Mouse (Mus musculus) forebrain, embryonic 13.5 days (tissue): ENCODE data around the gene Mars. TPM values are rescaled to one million over a fixed set of nuclear protein-coding genes. Genes with fewer than 3 reads are reported as not detected.

Experiments
- ATAC-seq: fragments of 200-750 bp; cut with Nextera tagmentation; 2 replicates; pipeline ENCODE4 v1.8.0; 2017
- H3K27ac ChIP-seq: fragments of 300-500 bp; sonication (generic); 2 replicates; pipeline ENCODE4 v1.5.1; 2015; ENCODE audit warnings: inconsistent platforms, mild to moderate bottlenecking, moderate library complexity
- H3K27me3 ChIP-seq: fragments of 300-500 bp; sonication (generic); 2 replicates; pipeline ENCODE4 v1.6.1; 2015; ENCODE audit warnings: mild to moderate bottlenecking, inconsistent platforms
- H3K36me3 ChIP-seq: fragments of 300-500 bp; sonication (generic); 2 replicates; pipeline ENCODE4 v1.6.1; 2015; ENCODE audit warnings: mild to moderate bottlenecking, inconsistent platforms; ENCODE audit not compliant: poor library complexity, severe bottlenecking
- H3K4me1 ChIP-seq: fragments of 300-500 bp; sonication (generic); 2 replicates; pipeline ENCODE4 v1.6.1; 2015; ENCODE audit warnings: inconsistent platforms
- H3K4me2 ChIP-seq: fragments of 300-500 bp; sonication (generic); 2 replicates; pipeline ENCODE4 v1.6.1; 2015; ENCODE audit warnings: inconsistent platforms, mild to moderate bottlenecking, moderate library complexity
- H3K4me3 ChIP-seq: fragments of 300-500 bp; sonication (generic); 2 replicates; pipeline ENCODE4 v1.5.1; 2015; ENCODE audit warnings: mild to moderate bottlenecking, inconsistent platforms
- H3K9ac ChIP-seq: fragments of 300-500 bp; sonication (generic); 2 replicates; pipeline ENCODE4 v1.6.1; 2015; ENCODE audit warnings: mild to moderate bottlenecking, inconsistent platforms
- H3K9me3 ChIP-seq: fragments of 300-500 bp; sonication (generic); replicated peaks from 2 replicates; pipeline ENCODE4 v1.6.1; 2016; ENCODE audit warnings: inconsistent platforms
- WGBS: fragments of 180-500 bp; shearing (Covaris S2); methylation state at CpG from one replicate; pipeline ENCODE4 v1.1.7; 2015; 5-methylcytosine and 5-hydroxymethylcytosine counted together
- polyA plus RNA-seq: library from polyadenylated mRNA; unstranded; fragments of >200 nt; fragmentation: Nextera tagmentation; extraction: Ambion mirVana; gene quantifications from 2 replicates; pipeline ENCODE4 v1.2.1, GENCODE M21; 2015

Mars gene
- polyA plus RNA-seq, 1 experiment from 2014 or later: 138 TPM

- peaks cover 48% of the 10 kb centered on the region for H3K27me3 ChIP-seq
- no peaks in the 10 kb centered on the region for H3K9me3 ChIP-seq
- H3K9ac ChIP-seq: no peak overlapping the region
- no peak overlapping the region for H3K4me2 ChIP-seq
- H3K4me1 ChIP-seq: no peaks in the 10 kb centered on the region
- no peak for ATAC-seq
- no peaks in the 10 kb centered on the region for H3K36me3 ChIP-seq
- WGBS: 70% methylated on average over 5 of the region's 5 CpGs
- no peak overlapping the region for H3K4me3 ChIP-seq
- no peak overlapping the region for H3K27ac ChIP-seq
These were observed 21.6 kb upstream of the Mars start for GRCm38 (mm10) chr10:127333152-127333551.

- no peaks in the 10 kb centered on the region for H3K36me3 ChIP-seq
- H3K4me3 ChIP-seq: peak overlapping the region; percentile 22
- no peaks in the 10 kb centered on the region for H3K4me1 ChIP-seq
- no peaks in the 10 kb centered on the region for H3K9me3 ChIP-seq
- peak overlapping the region; percentile 53 for H3K4me2 ChIP-seq
- H3K27me3 ChIP-seq: peaks cover 54% of the 10 kb centered on the region
- H3K9ac ChIP-seq: peak overlapping the region; percentile 26; the same call in 1 of the 2 replicates
- 24% methylated on average over 30 of the region's 31 CpGs for WGBS
- ATAC-seq: no peak
- H3K27ac ChIP-seq: no peak overlapping the region
These were observed 20.8 kb upstream of the Mars start for GRCm38 (mm10) chr10:127332211-127332874.

GRCm38 (mm10) chr10:127330212-127330611, 18.6 kb upstream of the Mars start:
- Histone ChIP-seq H3K9ac (no peak overlapping the region), H3K27me3 (peaks cover 70% of the 10 kb centered on the region), H3K4me2 (no peak overlapping the region), H3K27ac (no peak overlapping the region), H3K4me3 (no peak overlapping the region), H3K4me1 (peaks cover 12% of the 10 kb centered on the region), H3K36me3 (no peaks in the 10 kb centered on the region), H3K9me3 (no peaks in the 10 kb centered on the region)
- ATAC-seq: no peak
- 92% methylated on average over 7 of the region's 7 CpGs for WGBS

GRCm38 (mm10) chr10:127327461-127328145, 16.0 kb upstream of the Mars start:
- no peak for ATAC-seq
- H3K4me2 ChIP-seq: no peak overlapping the region
- peaks cover 12% of the 10 kb centered on the region for H3K4me1 ChIP-seq
- H3K36me3 ChIP-seq: no peaks in the 10 kb centered on the region
- H3K4me3 ChIP-seq: no peak overlapping the region
- peaks cover 96% of the 10 kb centered on the region for H3K27me3 ChIP-seq
- no peak overlapping the region for H3K27ac ChIP-seq
- H3K9ac ChIP-seq: no peak overlapping the region
- H3K9me3 ChIP-seq: no peaks in the 10 kb centered on the region
- WGBS: 50% methylated on average over 18 of the region's 18 CpGs

GRCm38 (mm10) chr10:127326828-127327227, 15.2 kb upstream of the Mars start:
- Histone ChIP-seq H3K9me3 (no peaks in the 10 kb centered on the region), H3K27ac (no peak overlapping the region), H3K4me2 (peak overlapping the region; percentile 58), H3K4me1 (peaks cover 12% of the 10 kb centered on the region), H3K4me3 (peak overlapping the region; percentile 33), H3K9ac (peak overlapping the region; percentile 45; the same call in 1 of the 2 replicates), H3K27me3 (peaks cover 99% of the 10 kb centered on the region), H3K36me3 (no peaks in the 10 kb centered on the region)
- WGBS: 6% methylated on average over 29 of the region's 29 CpGs
- no peak for ATAC-seq

GRCm38 (mm10) chr10:127326017-127326801, 14.6 kb upstream of the Mars start:
- H3K4me1 ChIP-seq: peaks cover 12% of the 10 kb centered on the region
- H3K9ac ChIP-seq: peak overlapping the region; percentile 45
- H3K36me3 ChIP-seq: no peaks in the 10 kb centered on the region
- ATAC-seq: no peak; the same call in 1 of the 2 replicates
- no peaks in the 10 kb centered on the region for H3K9me3 ChIP-seq
- peaks cover 98% of the 10 kb centered on the region for H3K27me3 ChIP-seq
- WGBS: 1% methylated on average over 54 of the region's 54 CpGs
- no peak overlapping the region for H3K27ac ChIP-seq
- H3K4me3 ChIP-seq: peak overlapping the region; percentile 33
- peak overlapping the region; percentile 58 for H3K4me2 ChIP-seq

- peak overlapping the region; percentile 58; the same call in 1 of the 2 replicates for H3K4me2 ChIP-seq
- H3K9ac ChIP-seq: no peak overlapping the region
- H3K9me3 ChIP-seq: no peaks in the 10 kb centered on the region
- peaks cover 12% of the 10 kb centered on the region for H3K4me1 ChIP-seq
- no peak for ATAC-seq
- H3K27ac ChIP-seq: no peak overlapping the region
- peaks cover 95% of the 10 kb centered on the region for H3K27me3 ChIP-seq
- H3K36me3 ChIP-seq: no peaks in the 10 kb centered on the region
- no peak overlapping the region for H3K4me3 ChIP-seq
- WGBS: 32% methylated on average over 14 of the region's 14 CpGs
These were observed 13.9 kb upstream of the Mars start for GRCm38 (mm10) chr10:127325454-127326016.

GRCm38 (mm10) chr10:127324495-127324894, 12.9 kb upstream of the Mars start:
- Histone ChIP-seq H3K4me1 (peaks cover 12% of the 10 kb centered on the region), H3K4me3 (no peak overlapping the region), H3K9me3 (no peaks in the 10 kb centered on the region), H3K36me3 (no peaks in the 10 kb centered on the region), H3K27me3 (peaks cover 84% of the 10 kb centered on the region), H3K4me2 (no peak overlapping the region), H3K27ac (no peak overlapping the region), H3K9ac (no peak overlapping the region)
- 15% methylated on average over 7 of the region's 7 CpGs for WGBS
- no peak for ATAC-seq

- Histone ChIP-seq H3K9me3 (no peaks in the 10 kb centered on the region), H3K27ac (no peak overlapping the region), H3K36me3 (no peaks in the 10 kb centered on the region), H3K9ac (no peak overlapping the region), H3K27me3 (peaks cover 72% of the 10 kb centered on the region), H3K4me1 (peaks cover 12% of the 10 kb centered on the region), H3K4me2 (no peak overlapping the region), H3K4me3 (no peak overlapping the region)
- no peak for ATAC-seq
- 81% methylated on average over 17 of the region's 17 CpGs for WGBS
These were observed 11.7 kb upstream of the Mars start for GRCm38 (mm10) chr10:127323131-127323855.

- Histone ChIP-seq H3K4me1 (peaks cover 12% of the 10 kb centered on the region), H3K9me3 (no peaks in the 10 kb centered on the region), H3K27ac (no peak overlapping the region), H3K27me3 (peaks cover 70% of the 10 kb centered on the region), H3K36me3 (no peaks in the 10 kb centered on the region), H3K9ac (no peak overlapping the region), H3K4me3 (no peak overlapping the region), H3K4me2 (no peak overlapping the region)
- WGBS: 87% methylated on average over 4 of the region's 4 CpGs
- ATAC-seq: no peak
These were observed 11.1 kb upstream of the Mars start for GRCm38 (mm10) chr10:127322669-127323068.

GRCm38 (mm10) chr10:127322178-127322577, 10.6 kb upstream of the Mars start:
- WGBS: 63% methylated on average over 13 of the region's 13 CpGs
- no peaks in the 10 kb centered on the region for H3K9me3 ChIP-seq
- H3K4me1 ChIP-seq: peaks cover 12% of the 10 kb centered on the region
- peaks cover 65% of the 10 kb centered on the region for H3K27me3 ChIP-seq
- no peak overlapping the region for H3K27ac ChIP-seq
- H3K4me2 ChIP-seq: no peak overlapping the region
- H3K4me3 ChIP-seq: no peak overlapping the region
- no peaks in the 10 kb centered on the region for H3K36me3 ChIP-seq
- no peak for ATAC-seq
- no peak overlapping the region for H3K9ac ChIP-seq
